Mouse (Mus musculus): ENCODE measurements around the gene Tmem254a.
"Not testable (repeated sequence)": the region's sequence is repeated elsewhere in the genome, so short reads cannot be mapped to it uniquely, and the experiment has no call there.

DNA sequence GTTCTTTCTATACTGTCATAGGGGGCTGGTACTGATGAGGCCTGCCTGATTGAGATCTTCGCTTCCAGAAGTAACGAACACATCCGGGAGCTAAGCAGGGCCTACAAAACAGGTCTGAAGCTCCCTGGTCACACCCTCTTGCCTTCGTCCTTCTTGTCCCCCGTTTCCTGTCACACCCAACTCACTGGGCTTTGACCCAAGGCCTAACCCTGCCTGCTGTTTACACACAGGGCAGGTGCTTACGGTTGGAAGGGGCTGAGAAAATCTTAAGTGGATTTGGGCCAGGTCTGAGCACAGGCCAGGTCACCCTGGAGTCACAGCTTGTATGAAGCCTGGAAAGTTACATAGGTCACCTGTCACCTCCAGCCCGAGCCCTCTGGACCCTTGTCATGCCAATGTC, 50.8 kb downstream of the Tmem254a start:
- TF ChIP-seq CTCF (conservative IDR thresholded peaks at IDR 0.05; ENCODE audit: low read length); POU5F1 (IDR thresholded peaks at IDR 0.05; ENCODE audit: borderline replicate concordance, low read length): not testable (repeated sequence)
